Mouse (Mus musculus) cerebellum, adult 18-20 months (tissue): ENCODE measurements at regions not wholly inside any gene's neighbourhood (a gene's known extent, or its start where the extent isn't known, plus 50 kb on each side); places are given as distances from the start of the nearest gene placed in this dataset.
A peak's percentile ranks its signal among the peaks of the same experiment; 100 is the strongest.

Source experiments
- DNase-seq, 2 experiments: peaks; one replicate each; pipeline ENCODE4 v3.0.0; 2021

DNA sequence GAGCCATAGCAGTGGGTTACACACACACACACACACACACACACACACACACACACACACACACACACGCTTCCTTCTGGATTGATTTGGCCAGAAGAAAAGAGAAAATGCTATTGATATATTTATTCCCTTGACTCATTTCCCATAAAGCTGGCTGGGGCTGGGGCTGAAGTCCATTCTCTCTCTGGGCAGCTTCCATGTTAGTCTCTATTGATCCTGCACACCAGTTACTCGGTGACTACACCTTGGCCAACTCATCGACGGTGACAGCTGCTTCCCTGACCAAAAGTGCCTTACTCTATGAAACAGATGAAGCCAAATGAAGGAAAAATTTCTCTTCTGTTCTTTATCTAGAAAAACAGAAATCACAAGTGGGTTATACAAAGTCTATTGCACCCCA is 82.1 kb downstream of the Snx18 start:
- DNase-seq: no peak

DNA sequence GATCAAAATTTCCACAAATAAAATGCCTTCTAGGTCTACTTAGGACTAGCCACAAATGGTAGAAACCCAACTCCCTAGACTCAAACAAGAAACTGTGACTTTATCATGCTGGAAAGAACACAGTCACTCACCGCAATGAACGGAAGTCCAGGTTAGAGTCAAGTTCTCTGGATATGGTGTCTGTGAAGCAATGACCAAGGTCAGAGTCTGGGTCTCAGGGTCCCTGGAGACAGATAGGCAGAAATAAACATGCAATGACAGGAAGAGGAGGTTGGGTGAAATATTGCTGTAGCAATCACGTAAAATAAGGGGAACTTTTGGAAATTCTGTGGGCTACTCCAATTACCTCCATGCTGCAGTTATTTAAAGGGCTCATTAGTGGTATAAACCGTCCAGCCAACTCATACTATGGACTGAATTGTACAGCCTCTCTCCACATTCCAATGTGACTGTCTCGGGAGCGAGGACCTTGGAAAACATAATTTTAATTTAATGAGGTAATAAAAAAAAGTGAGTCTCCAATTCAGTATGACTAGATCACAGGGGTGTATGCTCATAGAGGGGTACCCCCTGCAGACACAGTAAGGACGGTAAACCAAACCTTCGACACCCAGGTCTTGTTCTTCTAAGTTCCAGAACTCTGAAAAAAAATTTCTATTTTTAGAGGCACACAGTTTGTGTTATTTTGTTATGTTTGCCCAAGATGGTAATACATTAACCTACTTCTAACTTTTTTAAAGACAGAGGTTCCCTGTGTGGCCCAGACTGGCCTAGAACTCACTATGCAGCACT is 83.5 kb downstream of the Snx18 start:
- no peak for DNase-seq

DNA sequence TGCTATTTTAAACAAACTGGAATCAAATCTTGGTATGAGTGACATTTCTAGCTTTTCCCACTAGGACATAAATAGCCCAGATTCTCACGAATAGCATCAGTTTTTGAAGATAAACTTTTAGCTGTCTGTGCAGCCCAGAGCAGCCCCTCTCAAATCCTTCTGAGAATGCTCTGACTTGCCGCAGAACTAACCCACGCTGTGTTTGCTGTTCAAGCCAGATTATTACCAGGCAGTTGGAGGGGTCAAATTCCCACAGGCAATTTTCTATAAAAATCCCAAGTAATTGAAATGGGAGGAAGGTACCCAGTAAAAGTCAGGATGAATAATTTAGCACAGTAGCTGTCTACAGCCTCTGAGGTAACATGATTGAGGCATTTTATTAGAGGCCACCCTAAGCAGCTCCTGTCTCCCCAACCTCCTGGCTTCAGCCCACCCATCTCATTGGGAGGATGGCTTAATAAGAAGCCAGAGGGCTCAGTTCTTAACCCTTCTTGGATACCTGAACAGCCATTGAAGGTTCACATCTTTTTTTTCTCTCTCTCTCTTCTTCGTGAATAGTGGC is 84.4 kb downstream of the Snx18 start:
- no peak for DNase-seq

DNA sequence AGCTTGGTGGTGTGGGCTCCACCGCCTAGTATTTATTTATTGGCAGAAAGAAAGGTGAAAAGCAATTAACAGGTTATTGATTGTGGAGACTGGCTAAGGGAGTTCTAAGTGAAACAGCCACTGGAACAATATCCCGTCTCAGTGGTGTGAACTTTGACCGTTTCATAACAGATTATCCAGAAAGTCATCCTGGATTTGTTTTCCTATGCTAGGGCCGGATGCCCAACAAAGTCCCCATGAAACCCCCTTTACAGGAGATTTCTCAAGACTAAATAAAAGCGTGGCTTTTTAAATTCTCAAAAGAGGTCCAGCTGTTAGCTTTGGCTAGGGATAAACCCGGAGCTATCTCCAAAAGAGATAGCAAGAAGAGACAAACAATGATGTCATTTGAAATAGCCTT is 91.4 kb downstream of the Snx18 start:
- no peak for DNase-seq

DNA sequence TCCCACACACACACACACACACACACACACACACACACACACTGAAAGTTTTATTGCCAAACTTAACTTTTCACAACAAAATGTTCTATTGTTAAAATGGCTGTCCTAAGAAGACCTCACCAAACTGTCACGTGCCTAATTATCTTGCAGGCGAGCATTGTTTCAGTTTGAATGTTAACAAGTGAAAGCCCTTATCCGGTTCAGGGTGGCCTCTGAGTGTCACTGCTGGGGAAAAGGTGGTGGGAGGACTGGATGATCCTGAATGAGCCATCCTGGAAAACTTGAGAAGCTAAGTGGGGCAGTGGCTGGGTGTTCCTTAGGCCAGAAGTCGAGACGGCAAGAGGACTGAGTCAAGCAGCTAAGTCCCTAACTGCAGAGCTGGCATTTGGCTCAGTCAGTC is 94.9 kb downstream of the Snx18 start:
- DNase-seq: no peak

DNA sequence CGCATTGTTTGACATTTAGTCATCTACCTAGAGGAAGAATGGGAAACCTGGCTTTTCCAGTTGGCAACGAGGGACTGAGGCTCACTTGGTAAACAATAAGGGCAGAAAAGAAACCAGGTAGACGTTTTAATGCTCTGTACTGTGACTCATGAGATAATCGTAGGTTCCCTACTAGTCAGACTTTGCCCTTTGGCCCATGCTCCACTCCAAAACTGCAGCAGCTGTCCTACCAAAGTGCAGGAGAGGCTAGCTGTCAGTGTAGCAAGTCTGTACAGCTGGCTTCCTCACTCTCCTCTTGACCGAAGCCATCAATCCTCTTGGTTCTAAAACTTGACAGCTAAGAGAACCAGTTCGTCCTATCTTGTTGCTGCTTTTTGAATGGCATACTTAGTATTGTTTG is 100.2 kb downstream of the Snx18 start:
- DNase-seq: no peak

DNA sequence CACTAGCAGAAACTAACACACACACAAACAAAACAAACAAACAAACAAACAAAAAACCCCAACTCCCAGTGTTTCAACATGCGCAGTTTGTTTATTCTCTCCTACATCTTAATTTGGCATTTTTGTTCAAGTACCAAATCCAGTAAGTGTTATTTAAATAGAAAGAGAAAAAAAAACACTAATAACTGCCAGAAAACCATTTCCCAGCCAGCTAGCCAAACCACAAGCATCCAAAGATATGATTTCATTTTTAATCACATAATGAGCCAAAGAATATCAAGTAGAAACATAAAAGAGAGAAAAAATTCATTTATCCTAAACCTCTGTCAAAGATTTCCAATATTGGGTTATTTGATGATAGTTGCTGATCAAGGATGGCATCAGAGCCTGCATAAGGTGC is 102.3 kb downstream of the Snx18 start:
- DNase-seq: no peak

DNA sequence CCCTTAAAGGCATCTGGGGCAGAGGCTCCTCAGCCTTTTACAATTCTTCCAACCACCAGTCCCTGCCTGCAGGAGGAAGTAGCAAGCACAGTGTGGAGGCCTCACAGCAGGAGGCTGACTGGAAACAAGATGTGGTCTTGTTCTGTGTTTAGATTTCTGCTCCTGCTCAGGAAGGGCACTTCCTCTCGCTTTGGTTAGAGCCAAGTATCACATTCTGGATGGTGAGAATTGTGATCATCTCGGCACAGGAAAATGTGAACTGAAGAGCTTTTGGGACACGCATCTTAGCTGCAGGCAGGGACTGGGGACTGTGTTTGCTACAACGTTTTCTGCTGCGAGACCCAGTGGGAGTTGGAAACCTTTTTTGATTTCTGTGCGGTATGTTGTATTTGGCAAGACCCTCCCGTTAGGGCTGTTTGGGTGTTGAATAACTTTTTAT is 103.2 kb downstream of the Snx18 start:
- DNase-seq: peak; percentile 26 to 28

DNA sequence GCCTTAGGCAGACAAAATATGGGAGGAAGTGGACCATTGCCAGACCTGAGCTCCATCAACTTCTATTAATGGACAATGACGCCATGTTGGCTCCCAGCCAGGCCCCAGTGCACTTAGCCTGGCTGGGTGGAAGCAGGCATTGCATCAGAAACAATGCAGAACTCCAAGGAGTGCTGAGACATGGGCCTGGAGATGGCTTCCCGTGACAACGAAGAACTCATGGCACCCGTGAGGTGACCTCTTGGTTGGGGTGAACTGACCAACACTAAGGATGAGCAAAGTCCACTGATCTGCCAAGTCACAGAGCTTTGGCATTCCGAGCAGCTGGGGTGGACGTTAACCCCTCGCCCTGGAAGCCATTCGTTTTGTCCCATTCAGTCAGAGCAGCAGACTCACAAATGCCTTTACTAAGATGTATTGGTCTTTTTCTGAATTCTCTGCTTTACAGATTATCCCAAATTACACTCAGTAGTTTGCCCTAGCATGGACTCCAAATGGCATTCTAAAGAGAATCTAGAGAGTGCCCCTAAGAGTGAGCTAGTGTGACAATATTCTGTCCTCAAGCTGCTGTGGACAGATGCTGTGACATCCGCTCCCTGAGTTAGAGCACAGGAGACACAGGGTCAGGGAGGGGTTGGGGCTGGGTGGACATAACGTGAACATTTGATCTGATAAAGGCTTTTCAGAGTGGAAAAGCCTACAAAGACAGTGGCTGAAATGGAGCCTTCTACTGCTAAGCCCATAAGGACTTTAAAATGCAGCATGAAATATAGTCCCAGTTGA is 108.8 kb downstream of the Snx18 start:
- peak; percentile 50 to 67 for DNase-seq

DNA sequence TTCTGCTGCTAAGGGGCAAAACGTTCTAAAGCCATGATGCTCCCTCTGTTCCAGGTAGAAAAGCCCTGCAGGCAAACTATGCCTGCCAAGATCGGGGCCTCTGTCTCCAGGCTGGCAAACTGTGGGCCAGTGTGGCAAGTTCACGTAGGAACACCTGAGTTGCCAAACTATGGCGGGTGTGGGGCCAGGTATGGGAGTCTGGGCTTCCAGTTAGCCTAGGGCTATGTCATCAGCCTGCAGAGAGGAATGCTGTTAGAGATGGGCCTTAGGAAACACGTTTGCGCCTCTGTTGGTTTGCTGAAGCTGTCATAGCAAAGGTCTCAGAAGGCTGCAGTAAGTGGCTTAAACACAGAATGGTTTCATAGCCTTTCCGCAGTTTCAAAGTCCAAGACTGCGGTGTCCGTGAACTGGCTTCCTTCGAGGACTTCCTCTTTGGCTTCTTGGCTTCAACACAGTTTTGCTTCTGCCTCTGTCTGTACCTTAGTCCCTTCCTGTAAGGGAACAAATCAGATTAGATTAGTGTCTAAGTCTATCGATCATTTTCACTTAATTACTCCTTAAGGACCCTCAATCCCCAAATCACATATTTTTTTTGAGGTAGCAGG is 110.1 kb downstream of the Snx18 start:
- DNase-seq: no peak

DNA sequence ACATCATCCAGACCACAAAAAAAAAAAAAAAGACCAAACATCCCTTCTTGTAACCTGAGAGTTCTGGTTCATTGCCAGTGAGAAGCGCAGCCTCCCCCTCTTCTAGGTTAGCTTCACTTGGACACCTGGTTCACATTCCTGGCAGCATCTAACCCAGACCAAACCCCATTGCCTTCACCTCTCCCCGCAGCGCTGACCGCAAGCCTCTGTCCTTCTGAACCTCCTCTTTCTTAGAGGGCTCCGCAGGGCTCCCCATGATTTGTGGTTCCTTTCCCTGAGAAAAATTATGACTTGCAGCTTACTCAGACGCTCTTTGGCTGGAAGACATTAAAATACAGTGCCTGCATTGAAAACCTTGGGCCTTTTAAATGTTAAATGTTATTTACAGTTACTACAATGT is 115.8 kb downstream of the Snx18 start:
- no peak for DNase-seq

DNA sequence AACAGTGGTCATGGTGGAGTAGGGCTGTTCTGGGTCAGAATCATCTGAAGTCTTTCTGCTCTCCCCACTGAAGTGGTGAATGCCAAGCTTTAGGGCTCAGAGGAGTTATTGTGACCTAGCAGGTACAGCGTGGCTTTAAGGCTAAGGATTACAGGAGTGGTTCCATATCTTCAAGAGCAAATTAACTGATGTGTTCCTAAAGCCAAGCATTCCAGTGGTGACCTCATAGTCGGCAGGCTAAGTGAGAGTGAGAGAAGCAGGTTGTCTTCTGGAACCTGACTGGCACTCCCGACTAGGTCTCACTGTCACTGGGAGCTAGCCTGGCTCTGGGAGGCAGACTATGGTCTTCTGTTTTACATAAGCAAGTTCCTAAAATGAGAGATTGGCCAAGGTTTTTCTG is 116.3 kb downstream of the Snx18 start:
- DNase-seq: no peak

DNA sequence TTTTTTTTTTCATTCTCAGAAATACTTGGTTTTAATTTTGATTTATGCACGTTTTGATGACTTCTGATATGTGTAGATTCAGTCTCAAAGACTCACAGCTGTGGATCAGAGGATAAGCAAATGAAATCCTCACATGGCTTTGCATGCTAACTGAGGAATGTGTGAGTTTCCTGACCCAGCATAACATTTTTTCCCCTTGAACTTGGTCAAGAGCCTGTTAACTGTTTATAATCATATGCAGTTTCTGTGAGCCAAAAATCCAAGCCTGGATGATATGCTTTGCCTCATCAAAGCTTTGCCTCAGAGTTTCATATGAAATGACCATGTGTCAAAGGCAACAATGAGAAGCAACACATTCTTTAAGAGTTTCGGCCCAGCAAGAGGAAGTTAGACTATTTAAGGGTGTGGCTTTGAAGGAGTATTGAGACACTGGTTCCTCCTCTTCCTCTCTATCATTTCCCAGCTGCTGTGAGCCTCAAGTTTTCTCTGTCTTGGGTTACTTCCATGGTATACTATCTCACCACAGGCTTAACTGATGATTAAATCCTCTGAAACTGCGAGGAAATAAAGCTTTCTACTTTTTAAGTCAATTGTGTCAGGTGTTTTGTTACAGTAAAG is 117.9 kb downstream of the Snx18 start:
- DNase-seq: no peak

DNA sequence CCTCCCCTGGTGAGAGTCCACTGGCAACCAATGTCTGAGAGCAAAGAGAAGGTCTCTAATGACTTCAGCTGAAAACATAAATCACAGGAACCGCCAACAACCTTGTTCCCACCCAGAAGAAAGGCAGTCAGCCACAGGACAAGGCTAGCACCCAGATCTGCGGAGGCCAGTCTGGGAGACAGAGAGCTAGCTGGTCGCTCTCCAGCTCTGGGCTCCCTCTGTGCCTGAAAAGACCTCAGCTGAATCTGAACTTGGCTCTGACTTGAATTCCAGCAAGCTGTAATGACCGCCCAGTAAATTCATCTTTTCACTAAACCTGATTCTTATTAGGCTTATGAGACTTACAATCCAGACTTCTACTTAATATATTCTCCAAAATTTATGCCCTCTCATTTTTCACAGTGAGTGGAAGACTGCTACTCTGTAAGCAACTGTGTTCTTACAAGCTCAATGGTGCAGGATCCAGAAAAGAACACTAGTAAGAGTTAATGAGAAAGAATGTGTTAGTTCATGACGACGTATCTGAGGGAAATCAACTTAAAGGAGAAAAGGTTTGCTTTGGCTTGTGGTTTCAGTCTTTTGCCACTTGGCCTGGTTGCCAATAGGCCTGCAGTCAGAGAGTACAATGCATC is 119.2 kb downstream of the Snx18 start:
- no peak for DNase-seq

DNA sequence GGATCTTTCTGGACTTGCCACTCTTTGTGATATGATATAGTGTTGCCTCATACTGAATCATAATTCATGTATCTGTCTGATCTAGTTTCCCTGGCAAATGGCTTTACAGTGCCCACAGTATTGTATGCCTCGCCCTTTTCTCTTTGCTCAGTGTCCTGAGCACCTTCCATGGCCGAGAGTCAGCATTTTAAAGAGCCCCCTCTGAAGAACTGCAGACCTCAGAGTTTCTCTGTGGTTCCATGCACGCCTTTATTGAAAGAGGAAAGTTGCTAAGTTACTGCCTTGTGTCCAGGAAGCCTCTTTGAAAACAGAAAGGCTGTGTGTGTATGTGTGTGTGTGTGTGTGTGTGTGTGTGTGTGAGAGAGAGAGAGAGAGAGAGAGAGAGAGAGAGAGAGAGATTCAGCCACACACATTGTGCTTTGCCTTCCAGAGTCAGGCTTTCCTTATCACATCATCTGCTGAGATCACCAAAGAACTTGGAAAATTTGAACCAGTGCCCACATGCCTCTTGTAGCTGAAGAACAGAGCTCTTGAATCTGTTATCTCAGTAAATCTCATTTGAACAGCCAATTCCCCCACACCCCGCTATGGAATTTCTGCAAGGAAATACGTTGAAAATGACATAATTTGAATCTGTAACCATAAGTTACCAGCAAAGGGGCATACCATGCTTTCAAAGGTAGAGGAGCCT is 122.6 kb downstream of the Snx18 start:
- no peak for DNase-seq

DNA sequence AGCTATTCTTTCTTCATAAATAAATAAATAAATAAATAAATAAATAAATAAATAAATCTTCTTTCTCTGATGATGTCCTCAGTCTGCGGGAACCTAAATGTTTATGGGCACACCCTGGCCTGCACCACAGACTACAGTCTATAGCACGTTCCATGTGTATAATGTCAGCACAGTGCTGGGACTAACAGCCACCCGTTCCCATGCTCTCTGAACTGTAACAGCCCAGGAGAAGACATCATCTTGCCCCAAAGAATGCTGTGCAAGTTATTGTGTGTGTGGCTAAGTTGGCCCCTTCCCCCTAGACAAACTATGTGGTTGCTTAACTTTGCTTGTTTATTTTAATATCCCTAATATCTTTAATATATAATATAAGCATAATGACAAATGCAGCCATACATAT is 123.2 kb downstream of the Snx18 start:
- no peak for DNase-seq

DNA sequence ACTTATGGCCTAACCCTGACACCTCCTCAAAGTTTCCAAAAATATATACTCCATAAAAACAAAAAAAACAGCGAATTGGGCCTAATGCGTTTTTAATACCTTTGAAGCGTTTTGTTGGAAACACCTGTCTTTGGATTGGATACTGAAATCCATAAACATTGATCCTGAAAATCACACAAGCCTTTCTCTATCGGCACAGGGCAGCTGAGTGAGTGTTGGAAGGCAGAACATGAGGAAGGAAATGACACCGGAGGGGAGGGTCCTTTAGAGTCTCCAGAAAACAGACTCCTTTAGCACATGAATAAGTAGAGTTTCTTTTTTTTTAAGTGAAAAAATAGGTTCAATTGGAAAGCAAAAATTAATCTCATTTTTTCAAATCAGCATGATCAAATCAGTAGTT is 123.7 kb downstream of the Snx18 start:
- no peak for DNase-seq

DNA sequence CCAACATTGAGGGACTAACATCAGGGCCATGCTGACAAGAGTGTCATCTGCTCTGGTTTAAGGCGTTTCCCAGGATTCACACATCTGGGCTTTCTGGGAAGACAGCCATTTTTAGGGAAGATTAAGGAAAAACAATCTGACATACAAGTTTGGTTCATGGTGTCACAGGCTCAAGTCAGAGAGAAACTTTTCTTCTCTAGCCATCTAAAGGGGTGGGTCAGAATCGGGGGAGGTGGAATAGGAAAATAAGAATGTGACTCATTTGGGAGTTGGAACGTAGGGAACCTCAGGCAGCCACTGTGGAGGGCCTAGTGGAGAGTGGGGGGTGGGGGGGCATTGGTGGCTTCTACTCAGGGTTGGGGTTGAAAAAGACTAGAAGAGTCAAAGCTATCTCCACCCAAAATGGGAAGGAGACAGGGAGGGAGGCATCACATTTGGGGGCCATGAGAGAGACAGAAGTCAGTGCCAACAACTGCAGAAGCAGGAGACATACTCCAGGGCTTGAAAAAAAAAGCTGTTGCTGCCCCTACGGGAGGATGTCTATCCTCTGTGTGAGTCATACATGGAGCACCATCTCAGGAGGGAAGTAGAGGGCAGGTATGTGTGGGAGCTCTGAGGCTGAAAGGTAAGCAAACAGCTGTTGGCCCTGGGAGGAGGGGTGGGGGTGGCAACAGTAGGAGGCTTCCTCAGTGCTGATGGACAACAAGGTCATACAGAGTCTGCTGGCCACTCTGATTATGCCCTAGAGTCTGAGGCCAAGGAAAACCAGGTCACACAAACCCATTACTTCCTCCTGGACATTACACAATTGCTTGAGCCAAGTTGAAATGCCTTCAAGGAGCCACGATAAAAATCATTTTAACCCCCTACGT is 128.2 kb downstream of the Snx18 start:
- DNase-seq: no peak

DNA sequence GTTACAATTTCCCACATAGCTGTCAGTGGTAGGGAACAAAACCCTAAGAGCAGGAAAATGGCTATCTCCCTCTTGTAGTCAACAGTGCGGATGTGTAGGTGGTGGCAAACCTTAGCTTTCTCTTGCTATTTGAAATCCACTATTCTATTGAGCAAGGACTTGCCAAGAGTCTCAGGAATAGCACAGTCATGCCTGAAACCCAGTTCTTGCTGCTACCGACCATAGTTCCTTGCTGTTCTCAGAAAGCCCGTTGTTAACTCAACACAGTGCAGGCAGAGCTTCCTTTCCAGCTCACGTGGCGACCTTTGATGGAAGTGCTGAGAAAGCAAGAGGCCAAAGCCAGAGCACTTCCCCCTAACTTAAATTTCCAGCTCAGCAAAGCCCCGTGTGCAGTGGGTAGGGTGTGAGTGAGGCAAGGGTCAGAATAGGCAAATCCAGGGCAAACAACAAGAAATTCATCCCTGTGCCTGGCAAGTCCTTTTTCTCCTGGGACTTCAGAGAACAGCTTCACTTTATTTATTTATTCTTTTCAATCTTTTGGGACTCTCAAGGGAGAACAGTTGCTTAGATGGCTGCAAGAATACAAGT is 131.9 kb downstream of the Snx18 start:
- DNase-seq: no peak

DNA sequence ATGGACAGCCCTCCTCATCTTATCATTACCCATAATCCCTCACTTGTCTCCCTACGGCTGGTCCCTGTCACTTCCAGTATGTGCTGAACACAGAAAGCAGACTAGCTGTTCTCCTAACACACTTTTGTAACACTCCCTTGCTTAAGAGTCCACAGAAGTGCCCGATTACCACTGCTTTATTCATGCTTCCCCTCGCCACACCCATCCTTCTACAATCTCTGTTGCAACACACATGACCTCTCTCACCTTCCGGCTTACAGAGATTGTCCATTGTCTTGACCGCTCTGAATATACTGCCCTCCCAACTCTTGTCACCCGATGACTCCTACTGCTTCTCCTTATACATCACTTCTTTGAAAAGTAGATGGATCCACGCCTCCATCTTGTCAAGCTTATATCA is 132.9 kb downstream of the Snx18 start:
- DNase-seq: no peak
